Mouse (Mus musculus) lung, postnatal 14 days (tissue): ENCODE measurements around the gene Rimbp2.

Experiments
- DNase-seq: peaks from one replicate; pipeline ENCODE4 v3.0.0; 2021

Rimbp2 gene

DNA sequence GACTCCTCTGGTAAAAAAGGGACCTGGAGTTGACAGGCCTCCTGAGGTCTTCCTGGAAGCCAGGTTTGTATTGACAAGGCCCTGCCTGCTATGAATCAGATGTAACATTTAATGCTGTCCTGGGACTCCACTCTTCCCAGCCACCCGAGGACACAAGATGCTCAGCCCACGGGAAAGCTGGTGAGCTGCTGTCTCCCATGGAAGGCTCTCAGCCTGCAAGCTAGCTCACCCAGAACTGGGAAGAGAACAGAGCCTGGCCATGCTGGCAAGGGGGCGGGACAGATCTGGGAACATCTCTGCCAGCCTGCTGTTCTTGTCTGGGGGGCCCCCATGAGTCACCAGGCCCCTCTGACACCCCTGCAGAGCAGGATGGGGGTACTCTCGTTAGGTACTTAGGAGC, 111.7 kb downstream of the Rimbp2 start:
- no peak for DNase-seq

DNA sequence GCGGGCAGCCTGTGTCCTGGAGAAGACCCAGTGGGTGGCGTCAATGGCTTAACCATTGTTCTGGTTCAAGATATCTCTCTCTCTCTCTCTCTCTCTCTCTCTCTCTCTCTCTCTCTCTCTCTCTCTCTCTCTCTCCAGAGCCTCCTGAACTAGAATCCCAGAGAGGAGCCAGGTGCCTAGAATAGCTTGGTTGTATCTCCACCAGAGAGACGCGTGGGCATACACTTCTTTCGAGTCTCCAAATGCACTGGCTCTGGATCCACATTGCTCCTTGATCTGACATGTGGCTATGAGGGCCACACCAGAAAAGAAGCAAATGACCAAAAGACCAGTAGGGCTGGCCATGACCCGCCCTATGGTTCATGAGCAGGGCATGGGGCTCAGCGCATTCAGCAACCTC, 116.2 kb downstream of the Rimbp2 start:
- DNase-seq = no peak

DNA sequence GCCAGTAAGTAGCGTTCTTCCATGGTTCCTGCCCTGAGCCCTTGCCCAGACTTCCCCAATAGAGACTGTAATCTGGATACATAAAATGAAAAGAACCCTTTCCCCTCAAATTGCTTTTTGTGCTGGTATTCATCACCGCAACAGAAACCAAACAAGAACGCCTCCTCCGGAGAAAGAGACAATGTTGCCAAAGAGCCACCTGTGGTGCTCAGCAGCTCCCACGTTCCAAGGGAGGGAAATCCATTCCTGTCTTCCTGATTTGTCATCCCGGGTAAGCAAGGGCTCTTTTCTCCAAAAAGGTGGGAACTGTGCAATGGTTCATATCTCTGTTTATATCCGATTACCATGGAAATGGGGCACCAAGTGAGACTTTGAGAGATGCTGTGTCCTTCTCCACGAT, 119.2 kb downstream of the Rimbp2 start:
- DNase-seq = no peak

DNA sequence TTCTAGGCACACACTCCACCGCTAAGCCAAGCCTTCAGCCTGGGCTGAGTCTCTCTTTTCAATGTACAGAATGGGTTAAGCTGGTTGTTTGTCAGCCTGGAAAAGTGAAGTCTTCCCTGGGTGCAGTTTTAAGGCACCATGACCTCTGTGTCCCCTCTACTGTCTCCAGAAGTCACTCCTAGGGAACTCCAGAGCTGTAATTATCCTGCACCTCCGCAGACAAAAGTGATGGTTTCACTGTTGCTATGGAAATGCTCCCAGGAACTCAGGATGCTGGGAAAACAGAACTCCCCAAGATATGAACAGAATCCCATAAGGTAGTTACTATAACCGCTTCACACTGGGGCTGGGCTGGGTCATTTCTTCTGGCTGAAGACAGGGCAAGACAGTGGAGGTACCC, 130.4 kb downstream of the Rimbp2 start:
- no peak for DNase-seq

DNA sequence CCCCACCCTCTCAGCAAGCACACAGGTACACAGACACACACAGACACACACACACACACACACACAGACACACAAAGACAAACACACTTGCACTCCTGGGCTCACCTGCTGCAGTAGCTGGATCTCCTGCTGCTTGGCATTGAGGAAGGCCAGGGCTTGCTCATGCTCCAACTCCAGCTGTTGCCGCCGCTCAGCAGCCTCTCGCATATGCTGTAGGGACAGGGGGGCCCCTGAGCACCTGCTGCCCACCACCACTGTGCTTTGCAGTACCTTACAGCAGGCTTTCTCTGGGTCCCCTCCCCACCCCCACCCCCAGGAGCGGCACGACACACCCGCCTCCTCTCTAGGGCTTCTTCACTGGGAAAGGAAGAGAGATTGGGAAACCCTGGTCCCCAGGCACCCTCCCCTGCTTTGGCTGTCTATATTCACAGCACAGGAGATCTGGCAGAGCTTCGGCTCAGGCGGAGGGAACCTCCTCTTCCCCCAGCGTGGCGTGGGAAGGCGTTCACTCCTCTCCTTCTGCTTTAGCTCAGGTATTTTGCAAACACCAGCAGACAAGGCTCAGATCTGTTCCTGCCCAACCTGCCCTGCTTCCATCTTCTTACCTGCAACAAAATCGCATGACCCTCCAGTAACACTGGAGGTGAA, 133.5 kb downstream of the Rimbp2 start:
- DNase-seq = no peak

DNA sequence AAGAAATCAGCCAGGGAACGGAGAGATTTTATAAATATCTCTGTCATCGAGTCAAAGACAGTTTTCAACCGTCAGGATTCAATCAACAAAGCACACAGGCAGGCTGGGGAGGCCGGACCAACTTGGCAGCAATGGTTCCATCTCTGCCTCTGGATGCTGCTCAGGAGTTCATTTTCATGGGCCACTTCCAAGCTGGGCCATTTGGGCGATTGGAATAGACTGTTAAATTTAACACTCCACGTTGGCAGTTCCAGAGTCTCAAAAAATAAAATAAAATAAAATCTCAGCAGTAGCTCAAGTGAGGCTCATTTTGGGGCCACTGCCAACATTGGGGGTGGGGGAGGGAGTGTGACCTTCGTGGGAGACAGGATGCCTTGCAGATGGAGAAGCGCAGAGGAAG, 137.7 kb downstream of the Rimbp2 start:
- DNase-seq = no peak

DNA sequence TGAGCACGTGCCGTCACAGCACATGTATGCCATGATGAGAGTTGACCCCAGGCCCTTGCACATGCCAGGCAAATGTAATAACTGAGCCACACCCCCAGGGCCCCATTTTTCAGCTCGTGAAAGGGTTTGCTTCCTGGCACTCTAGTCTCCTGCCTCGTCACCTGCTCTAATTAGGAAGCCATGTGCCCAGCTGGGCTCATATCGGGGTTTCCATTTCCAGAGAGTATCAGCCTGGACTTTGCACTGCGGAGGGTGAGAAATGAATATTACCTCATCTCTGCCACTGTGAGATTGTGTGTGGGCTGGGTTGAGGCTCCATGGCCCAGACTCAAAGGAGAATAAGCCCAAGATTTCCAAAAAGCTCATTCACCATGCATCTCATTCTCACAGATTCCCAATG, 138.2 kb downstream of the Rimbp2 start:
- DNase-seq = no peak

DNA sequence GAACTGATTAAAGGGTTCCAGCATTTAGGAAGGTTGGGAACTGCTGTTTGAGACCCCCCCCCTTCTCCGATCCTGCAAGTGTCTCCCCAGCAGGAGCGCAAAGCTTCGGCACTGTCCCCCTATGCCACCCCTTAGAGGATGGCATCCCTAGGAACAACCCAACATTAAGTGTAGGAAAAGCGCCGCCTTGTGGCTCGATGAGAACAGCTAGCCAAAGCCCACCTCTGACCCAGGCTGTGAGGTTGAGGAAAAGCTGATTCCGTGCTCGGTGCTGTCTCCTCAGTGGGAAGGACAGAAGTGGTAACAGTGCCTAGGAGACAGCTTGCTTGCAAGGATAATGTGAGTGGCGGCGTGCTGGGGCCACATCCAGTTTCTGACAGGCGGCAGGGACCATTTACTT, 140.2 kb downstream of the Rimbp2 start:
- DNase-seq = no peak

DNA sequence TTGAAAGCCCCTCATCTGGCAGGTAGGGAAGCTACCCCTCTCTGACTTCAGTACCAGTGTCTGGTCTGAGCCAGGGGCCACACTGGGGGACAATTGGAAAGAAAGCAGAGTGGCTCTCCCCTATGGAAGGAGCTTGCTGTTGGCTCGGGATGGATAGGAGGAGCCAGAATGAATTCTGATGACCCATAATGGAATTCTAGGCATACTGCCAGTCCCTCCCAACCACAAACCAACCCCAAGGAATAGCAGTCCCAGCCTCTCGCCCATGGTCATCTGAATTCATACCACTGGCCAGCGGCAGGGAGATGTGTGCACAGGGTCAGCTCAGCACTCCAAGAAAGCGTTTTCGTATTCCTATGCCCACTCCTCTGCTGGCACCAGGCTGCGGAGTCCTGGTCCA, 141.9 kb downstream of the Rimbp2 start:
- DNase-seq = no peak

DNA sequence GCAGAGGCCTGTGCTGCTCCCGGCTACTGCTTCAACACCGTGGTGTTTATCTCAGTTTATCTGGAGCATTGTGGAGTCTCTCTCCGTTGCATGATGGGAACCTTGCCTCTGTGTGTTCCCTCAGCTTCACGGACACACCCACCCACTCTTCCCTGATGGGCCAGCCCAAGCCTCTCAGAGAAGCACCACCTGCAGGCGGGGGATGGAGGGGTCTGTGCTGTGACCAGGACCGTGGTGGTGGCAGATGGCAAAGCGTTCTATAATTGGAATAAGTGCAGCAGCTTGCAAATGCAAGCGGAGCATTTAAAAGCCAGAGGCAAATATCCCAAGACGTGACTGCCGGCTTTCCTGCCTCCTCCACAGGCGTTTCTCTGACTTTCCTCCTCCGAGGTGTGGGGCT, 143.3 kb downstream of the Rimbp2 start:
- no peak for DNase-seq

DNA sequence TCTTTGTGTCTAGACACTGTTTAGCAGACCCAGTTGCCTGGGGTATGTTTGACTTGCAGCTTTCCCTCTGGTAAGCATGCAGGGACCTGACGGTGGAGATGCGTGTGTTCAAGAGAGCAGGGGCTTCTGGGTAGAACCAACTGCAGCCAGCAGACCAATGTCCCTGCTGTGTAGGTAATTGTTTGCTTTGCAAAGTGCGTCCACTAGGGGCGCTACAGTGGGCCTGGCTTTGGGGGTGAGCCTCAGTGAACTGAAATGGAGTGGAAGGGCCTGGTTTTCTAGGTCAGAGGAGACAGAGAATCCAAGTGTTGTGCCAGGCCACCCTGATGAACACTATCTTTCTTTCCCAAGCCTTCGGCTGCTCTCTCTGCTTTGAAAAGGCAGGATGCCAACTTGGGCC, 143.9 kb downstream of the Rimbp2 start:
- DNase-seq = no peak

DNA sequence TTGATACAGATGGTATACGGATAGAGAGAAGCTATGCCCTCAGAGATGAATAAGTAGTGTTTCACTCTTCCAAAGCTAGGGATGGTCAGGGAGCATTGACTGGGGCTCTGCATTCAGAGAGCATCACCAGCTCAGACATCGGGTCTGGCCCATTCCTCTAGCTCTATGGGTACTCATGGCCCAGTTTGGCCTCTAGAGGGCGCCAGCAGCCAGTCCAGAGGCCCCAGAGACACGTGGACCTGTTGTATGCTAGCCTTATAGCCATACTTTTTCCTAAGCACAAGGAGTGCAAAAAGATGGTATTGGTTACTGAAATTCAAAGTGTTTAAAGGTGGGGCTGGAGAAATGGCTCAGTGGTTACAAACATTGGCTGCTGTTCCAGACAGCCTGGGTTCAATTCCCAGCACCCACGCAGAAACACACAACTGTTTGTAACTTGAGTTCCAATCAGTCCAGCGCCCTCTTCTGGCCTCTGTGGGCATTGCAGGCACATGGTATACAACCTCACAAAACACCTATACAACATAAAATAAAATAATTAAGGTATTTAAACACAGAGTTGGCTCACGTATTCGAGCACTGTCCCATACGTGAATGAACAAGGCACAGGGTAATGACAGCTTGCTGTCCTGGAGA, 144.6 kb downstream of the Rimbp2 start:
- peak; percentile 4 for DNase-seq

DNA sequence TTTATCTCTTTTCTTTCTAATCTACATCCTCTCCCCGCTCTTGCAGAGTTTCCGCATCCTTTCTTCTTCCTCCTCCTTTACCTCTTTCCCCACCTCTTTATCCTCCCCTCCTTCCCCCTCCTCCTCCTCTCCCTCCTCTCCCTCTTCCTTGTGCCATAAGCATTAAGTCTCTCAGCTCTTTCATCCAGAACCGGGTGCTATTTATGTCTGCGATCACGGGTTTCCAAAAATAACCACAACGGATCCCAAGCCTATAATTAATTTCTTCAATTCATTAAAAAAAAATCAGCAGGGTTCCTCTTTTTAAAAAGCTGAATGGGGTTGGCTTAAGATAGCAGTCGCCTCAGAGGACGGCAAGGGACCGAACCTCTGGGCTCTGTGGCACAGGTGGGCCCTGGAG, 145.9 kb downstream of the Rimbp2 start:
- no peak for DNase-seq

DNA sequence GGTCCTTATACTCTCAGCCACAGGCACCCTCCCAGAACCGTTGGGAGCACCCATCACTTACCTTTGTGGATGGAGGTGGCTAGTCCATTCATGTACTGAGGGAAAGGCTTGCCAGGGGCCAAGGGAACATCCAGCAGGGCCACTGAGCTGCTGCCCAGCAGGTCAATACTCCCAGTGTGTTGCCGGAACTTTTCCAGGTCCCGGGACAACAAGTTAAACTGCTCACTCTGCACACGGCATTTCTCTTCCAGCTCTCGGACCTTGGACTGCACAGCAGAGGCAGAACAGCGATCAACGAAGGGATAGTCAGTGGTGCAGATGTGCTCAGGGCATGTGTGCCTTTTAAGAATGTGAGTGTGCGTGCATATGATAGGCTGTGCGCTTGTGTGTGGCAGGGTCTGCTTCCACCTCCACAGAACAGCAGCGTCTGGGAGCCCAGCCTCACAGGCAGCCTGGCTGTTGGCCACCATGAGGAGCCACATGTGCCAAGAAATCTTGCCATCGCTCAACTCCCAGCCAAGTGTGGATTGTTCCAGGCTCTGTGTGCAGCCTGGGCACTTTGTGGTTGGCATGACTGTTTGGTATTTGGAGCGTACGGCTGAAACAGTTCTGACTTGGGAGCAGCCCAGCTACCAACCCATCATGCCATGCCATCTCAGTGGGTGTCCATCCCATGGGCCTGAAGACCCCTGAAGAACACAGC, 146.8 kb downstream of the Rimbp2 start:
- DNase-seq = no peak

DNA sequence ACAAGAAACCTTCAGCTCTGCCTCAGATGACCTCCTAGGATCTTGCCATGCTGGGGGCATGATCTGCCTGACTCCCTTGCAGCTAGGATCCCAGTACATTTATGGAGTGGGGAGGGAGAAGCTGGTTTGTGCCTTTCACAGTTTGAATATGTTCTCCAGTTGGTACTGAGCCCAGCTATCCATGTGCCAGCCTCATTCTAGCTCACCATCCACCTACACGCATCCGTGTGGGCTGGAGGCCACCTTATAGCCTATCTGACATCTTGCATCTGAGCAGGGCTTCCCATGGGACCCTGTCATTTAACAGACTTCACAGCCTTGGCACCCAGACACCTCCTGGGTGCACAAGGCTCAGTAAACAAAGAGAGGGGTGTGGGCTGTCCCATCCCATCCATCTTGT, 148.2 kb downstream of the Rimbp2 start:
- no peak for DNase-seq

DNA sequence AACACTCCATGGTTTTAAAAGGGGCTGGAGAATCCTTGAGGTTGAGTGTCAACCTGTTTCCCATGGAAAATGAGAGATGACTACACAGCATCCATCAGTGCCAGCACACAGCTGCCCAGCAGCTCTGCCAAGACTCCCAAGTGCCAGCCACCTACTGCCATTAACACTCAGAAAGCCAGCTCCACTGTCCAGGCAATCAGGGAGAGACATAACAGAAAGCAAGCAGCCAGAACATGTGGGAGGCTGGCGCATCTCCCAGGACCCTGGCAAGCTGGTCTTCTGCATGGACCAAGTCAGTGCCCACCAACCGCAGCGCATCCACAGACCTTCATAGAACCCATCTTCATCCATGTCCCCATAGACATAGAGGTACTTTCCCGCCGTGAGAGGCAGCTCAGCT, 152.7 kb downstream of the Rimbp2 start:
- no peak for DNase-seq

DNA sequence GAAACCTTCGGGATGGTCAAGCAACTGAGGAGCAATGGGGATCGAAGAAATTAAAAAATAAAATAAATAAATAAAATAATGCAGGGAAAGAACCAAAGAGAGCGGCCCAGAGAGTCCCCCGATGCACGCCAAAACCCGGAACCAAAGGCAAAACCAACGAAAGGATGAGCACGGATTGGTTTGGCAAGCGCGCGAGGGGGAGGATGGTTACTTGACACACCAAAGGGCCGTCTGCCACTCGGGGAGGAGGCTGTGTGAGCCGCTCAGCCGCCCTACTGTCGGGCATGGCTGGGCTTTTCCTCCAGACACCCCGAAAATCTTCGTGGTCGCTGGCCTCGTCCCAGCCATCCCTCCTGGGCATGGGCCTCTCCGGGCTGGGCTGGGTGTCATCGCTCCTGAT, 171.7 kb downstream of the Rimbp2 start:
- no peak for DNase-seq

DNA sequence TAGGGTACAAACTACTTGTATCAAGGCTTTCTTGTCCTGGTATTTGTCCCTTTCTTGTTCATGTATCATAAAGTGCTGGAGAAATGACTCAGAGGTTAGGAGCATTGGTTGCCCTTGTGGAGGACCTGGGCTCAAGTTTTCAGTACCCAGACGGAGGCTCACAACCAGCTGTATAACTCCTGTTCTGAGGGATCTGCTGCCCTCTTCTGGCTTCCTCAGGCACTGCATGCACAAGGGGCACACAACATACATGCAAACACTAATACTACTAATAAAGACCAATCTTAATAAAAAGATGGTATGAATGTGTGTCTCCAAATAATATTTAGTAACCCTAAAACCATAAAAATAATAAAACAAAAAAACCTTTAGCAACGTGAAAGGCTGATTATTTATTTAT, 176.9 kb downstream of the Rimbp2 start:
- no peak for DNase-seq

DNA sequence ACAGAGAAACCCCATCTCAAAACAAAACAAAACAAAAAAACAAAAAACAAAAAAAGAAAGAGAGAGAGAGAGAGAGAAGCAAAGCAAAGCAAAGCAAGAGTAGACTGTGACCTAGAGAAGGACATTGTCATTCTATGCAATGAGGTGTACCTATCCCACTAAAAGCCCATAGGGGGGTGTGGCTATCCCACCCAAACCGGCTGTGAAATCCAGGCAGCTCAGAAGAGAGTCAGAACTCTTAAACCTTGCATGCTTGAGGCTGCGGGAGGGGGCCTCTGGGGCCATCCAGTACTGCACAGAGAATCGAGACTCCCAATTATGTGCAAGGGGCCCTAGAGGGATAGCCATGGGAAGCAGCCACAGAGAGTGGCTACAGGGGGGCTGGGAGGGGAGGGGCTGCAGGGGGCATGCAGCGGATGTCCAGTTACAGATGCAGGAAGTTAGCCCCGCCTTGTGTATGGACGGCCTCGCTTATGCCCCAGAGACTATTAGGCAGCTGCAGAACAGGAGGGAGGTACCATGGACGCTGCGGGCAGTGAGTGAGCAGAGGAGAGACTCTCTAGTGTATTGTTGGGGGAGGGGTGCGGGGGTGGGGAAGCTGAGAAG, 184.2 kb downstream of the Rimbp2 start:
- DNase-seq = no peak

DNA sequence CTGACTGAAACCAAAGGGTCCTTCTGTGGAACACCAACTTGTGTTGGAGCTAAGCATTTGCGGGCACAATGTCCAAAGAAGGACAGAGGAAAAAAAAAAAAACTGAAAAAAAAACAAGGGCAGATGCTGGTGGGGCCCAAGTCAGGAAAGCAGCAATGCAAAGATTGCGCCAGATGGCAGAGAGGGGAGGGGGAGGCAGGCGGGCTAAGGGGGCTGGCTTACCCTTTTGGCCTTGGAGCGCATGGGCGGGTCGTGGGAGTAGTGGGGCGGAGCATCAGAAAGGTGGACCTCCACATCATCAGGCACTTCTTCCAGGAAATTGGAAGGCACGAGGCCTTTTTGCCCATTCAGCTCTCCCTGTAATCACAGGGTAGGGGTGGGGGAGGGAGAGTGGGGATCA, 192.2 kb downstream of the Rimbp2 start:
- DNase-seq = no peak

DNA sequence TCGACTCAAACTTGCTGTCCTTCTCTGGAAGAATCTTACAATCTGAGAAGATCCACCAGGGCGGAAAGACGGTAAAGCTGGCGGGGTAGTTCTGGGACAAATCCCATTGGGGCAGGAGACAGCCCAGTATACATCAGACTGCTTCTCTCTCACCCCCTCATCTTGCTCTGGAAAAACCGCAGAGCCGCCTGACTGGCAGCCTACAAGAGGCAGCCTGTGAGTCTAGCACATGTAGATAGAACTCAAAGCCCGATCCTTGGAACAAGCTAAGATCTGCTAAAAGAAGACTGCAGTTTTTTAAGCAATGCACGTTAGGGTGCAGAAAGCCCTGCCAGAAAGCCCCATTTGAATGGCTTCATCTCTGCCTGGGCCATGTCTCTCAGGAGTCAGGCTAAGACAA, 207.0 kb downstream of the Rimbp2 start:
- DNase-seq = no peak

DNA sequence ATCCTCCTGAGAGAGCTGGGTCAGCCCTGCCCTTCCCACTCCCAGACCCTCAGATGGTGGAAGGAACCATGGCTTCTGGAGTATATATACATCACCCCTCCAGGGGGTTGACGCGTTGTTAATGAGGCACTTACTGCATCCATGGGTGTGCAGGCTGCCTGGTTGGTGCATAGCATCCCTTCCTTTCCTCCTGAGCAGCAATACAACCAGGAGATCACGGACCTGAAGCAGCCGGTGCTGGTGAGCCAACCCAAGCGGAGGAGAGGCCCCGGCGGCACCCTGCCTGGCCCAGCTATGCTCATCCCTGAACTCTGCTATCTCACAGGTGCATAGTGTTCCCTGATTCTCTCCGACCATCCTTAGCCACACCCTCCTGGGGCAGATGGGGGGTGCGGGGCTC, 208.1 kb downstream of the Rimbp2 start:
- no peak for DNase-seq

DNA sequence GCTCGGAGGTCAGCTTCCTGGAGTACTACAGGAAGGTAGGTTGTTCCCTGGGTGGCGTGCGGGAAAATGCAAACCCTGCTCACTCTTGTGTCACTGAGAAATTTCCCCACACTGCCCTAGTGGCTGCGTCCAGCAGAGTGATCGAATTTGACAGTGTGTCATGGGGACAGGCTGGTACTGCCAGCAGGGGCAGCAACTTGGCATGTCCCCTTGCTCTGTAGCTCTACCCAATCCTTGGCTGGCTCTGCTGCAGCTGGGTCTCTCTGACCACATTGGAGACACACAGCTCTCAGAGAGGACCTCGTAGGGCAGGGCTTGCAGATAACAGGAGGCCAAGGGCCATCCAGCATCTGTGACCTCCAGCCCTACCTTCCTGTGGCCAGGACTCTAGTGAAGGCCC, 208.9 kb downstream of the Rimbp2 start:
- DNase-seq = no peak

DNA sequence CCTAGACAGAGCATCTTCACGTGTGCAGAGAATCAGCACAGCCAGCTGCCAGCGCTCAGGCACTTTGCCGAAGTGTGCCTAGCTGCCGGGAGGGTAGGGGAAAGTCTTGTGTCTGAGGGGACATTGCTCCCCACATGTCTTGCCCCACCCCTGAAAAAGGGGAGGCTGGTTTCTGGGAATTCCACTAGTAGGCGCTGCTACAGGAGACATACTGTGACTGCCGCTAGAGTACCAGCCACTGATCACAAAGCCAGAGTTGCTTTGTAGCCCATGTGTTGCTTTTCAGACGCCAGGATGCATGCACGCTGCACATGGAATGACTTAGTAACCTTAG, 213.5 kb downstream of the Rimbp2 start:
- DNase-seq = no peak
